Mouse (Mus musculus) ES-Bruce4 (cell line): ENCODE results near the gene Tnfrsf26.
"Not testable (repeated sequence)": the region's sequence is repeated elsewhere in the genome, so short reads cannot be mapped to it uniquely, and the experiment has no call there.

ENCODE experiments used
- CTCF ChIP-seq: IDR thresholded peaks from one replicate; pipeline ENCODE4 v1.8.1; 2011; ENCODE audit warnings: low read depth, low read length
- EP300 ChIP-seq: IDR thresholded peaks from 2 replicates; pipeline ENCODE4 v1.6.1; 2011; ENCODE audit warnings: low read depth, low read length; ENCODE audit not compliant: insufficient read depth
- POLR2A ChIP-seq: IDR thresholded peaks from one replicate; pipeline ENCODE4 v1.8.1; 2011; ENCODE audit warnings: low read length; ENCODE audit not compliant: insufficient read depth

- not testable (repeated sequence) for TF ChIP-seq POLR2A, EP300, CTCF
Observed at GRCm38 (mm10) chr7:143649769-143650346, 21.3 kb upstream of the Tnfrsf26 start.
